Mouse (Mus musculus) 3T3-L1 (cell line): ENCODE data around the gene Aldh1l1.
A peak's percentile ranks its signal among the peaks of the same experiment; 100 is the strongest.

ENCODE experiments used
- DNase-seq: peaks from one replicate; pipeline ENCODE4 v3.0.0-alpha.2; 2015; ENCODE audit warnings: low read depth, low spot score

Aldh1l1 gene

GRCm38 (mm10) chr6:90506673-90507311 is 20.6 kb downstream of the Aldh1l1 start:
- DNase-seq, result peak; percentile 64

DNA sequence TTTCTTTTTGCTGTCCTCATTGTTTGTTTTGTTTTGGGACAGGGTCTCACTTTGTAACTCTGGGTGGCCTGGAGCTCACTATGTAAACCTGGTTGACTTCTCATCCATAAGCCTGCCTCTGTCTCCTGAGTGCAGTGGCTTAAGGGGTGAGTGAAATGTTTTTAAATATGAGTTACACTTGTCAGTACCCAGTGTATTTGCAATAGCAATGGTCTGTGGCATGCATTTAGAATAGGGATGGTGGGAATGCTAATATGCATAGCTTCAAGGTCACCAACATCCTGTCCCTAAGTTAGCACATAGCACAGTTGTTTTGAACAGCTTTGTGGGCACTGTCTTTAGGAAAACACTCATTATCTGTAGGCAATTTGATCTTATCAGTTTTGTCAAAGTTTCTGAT is 21.2 kb downstream of the Aldh1l1 start:
- DNase-seq, result no peak

- peak; percentile 68 for DNase-seq
These were observed 22.0 kb downstream of the Aldh1l1 start for GRCm38 (mm10) chr6:90508197-90508624.

- peak; percentile 56 for DNase-seq
These were observed 22.9 kb downstream of the Aldh1l1 start for GRCm38 (mm10) chr6:90509085-90509484.

- DNase-seq, result no peak
These were observed 26.2 kb downstream of the Aldh1l1 start for GRCm38 (mm10) chr6:90512416-90512815.

DNA sequence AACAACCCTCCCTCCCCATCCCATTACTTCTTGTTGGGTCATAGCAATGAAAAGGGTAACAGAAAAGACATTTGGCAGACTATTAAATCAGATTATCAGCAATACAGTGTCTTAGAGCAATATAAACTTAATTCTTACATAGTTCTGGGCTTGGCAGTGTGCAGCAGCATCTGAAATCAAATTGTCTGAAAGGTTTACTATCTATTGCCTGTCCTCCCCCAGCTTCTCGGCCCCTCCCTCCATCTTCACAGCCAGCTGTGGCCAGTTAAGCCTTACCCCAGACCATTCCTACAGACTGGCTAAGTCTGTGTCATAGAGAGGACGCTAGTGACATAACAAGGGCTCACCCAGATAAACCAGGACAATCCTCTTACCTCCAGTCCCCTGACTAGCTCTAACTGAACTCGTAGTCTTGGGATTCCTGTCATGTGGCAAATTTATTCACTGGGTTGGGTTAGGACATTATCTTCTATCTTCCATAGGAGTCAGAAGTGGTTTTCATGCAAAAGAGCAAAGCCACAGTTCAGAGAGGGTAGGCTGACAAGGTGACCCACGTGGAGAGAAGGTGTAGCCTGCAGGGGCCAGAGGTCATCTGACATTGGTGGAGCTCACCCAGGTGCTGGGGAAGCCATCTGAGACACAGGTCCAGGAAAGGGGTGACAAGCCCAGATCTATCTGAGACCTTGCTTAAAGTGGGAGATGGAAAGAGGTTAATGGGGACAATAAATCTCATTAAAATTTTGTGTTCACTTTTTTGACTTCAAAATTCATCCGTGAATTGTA is 27.0 kb downstream of the Aldh1l1 start:
- no peak for DNase-seq

DNA sequence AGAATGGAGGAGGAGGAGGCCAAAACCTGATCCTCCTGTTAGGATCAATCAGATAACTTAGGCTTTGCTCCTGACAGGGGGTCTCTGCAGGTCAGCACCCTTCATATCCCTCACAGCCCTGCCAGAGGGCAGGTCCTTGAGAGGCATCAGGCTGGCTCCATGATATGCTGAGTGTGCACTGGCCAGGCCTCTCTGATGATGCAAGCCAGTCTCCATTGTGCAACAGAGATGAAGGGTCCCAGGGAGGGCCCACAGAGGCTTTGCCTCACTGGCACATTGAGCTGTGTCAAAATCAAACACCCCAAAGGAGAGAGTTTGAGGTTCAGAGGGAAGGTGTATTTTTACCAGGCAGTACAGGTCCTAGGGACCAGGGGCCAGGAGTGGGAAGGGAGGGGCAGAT is 28.1 kb downstream of the Aldh1l1 start:
- DNase-seq, result no peak

DNA sequence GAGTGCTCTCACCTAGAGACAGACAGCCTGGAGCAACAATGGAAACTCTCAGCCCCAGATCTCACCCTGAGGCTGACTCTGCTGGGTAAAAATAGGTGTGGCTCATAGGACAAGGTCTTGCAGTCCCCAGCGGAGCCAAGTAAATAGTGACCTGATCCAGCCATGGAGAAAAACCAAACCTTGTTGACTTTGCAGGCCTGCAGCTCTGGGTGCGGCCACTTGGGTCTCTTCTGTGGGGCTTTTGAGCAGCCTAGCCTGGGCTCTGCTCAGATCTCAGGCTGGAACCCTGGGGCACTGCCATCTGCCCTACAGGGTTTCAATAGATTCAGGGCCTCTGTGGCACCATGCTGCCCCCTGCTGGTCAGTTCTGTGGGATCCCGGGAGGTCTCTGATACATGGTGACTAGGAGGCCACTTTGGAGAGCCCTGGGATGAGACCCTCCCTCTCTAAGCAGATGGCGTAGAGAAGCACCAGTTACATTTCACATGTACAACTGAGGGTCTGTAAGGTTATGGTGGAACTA is 28.7 kb downstream of the Aldh1l1 start:
- DNase-seq, result peak; percentile 86

DNA sequence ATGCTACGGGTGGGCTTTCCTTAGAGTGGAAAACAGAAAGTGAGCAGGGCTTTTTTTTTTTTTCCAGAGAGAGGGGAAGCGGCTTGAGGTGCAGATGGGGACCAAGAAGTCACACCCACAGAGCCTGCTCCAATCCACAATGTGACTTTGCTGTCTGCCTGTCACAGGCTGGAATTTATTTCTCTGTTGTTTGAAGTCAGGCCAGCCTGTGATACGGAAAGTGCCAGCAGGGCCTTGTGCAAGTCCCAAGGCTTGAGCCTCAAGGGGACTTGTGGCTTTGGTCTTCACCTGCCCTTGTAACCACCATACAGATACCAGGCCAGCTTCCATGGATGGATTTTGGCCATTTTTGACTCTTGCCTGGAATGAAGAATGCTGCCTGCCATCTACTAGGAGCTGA is 32.7 kb downstream of the Aldh1l1 start:
- DNase-seq, result no peak

- DNase-seq, result no peak
These were observed 33.1 kb downstream of the Aldh1l1 start for GRCm38 (mm10) chr6:90519375-90519774.

DNA sequence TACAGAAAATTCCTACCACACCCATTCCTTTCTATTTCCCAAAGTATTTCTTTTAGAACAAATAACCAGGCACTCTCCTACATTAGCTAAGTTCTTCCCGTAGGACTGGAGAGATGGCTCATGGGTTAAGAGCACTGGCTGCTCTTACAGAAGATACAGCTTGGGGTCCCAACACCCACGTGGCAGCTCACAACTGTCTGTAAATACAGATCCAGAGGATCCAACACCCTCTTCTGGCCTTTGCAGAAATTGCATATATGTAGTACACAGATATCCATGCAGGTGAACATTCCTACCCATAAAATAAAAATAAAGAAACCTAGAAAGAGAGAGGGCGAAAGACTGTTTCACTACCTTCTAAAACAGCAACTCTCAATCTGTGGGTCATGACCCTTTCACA is 40.2 kb downstream of the Aldh1l1 start:
- no peak for DNase-seq

DNA sequence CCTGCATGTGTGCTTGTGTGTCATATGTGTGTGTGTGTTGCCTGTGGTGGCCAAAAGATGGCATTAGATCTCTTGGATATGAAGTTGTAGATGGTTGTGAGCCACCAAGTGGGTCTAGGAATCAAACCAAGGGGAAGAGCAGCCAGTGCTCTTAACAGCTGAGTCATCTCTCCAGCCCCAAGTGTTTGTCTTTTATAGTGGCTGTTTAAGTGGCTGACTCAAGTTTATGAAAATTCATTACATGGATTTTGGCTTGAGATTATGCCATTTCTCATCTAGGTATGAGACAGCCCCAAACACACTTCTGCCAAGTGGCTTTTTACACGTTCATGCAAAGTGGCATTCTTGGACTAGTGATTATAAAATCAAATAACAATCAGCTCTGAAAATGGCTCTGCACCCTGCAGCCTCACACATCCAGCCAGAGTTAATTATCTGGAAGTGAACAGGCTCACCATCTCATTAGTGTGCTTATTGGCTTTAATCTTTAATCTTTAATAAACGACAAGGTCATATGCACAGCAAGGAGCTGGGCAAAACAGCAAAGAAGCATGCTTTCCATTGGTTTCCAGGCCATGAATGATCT is 43.3 kb downstream of the Aldh1l1 start:
- DNase-seq, result peak; percentile 44

DNA sequence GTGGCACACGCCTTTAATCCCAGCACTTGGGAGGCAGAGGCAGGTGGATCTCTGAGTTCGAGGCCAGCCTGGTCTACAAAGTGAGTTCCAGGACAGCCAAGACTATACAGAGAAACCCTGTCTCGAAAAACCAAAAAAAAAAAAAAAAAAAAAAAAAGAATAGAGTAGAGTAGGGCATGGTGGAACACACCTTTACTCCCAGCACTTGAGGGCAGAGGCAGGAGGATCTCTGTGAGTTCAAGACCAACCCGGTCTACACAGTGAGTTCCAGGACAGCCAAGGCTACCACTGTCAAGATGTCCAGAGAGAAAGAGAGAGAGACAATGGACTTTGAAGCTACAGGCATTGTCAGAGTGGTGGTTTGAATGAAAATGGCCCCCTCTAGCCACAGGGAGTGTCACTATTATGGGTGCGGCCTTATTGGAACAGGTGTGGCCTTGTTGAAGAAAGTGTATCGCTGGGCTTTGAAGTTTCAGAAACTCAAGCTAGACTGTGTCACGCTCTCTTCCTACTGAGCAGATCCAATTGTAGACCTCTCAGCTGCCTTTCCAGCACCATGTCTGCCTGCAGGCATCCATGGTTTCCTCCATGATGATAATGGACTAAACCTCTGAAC is 46.5 kb downstream of the Aldh1l1 start:
- DNase-seq, result no peak

GRCm38 (mm10) chr6:90533505-90533904 is 47.3 kb downstream of the Aldh1l1 start:
- DNase-seq, result peak; percentile 49

- DNase-seq, result peak; percentile 32
These were observed 48.7 kb downstream of the Aldh1l1 start for GRCm38 (mm10) chr6:90534701-90535475.

GRCm38 (mm10) chr6:90536824-90537223 is 50.6 kb downstream of the Aldh1l1 start:
- DNase-seq, result no peak

GRCm38 (mm10) chr6:90537941-90538340 is 51.7 kb downstream of the Aldh1l1 start:
- DNase-seq, result peak; percentile 83

- DNase-seq, result no peak
These were observed 53.0 kb downstream of the Aldh1l1 start for GRCm38 (mm10) chr6:90539271-90539670.

GRCm38 (mm10) chr6:90540520-90540919 is 54.3 kb downstream of the Aldh1l1 start:
- DNase-seq, result no peak

GRCm38 (mm10) chr6:90541367-90541772 is 55.1 kb downstream of the Aldh1l1 start:
- DNase-seq, result peak; percentile 34

- no peak for DNase-seq
These were observed 58.2 kb downstream of the Aldh1l1 start for GRCm38 (mm10) chr6:90544433-90544832.
